Mouse (Mus musculus) intestine, postnatal 0 days (tissue): ENCODE measurements around the gene Bbox1. TPM values are rescaled to one million over a fixed set of nuclear protein-coding genes. Genes with fewer than 3 reads are reported as not detected.

ENCODE experiments used
- ATAC-seq: fragments of 200-750 bp; cut with Nextera tagmentation; 2 replicates; pipeline ENCODE4 v1.8.0; 2017; ENCODE audit warnings: mild to moderate bottlenecking, moderate TSS enrichment, moderate library complexity
- H3K27ac ChIP-seq: fragments of 300-500 bp; sonication (generic); 2 replicates; pipeline ENCODE4 v1.5.1; 2014; ENCODE audit warnings: mild to moderate bottlenecking, low read depth, low read length, moderate library complexity
- H3K27me3 ChIP-seq: fragments of 300-500 bp; sonication (generic); replicated peaks from 2 replicates; pipeline ENCODE4 v1.6.1; 2014; ENCODE audit warnings: low read length, mixed read lengths; ENCODE audit not compliant: control insufficient read depth, insufficient read depth
- H3K36me3 ChIP-seq: fragments of 300-500 bp; sonication (generic); 2 replicates; pipeline ENCODE4 v1.6.1; 2014; ENCODE audit warnings: mild to moderate bottlenecking, moderate library complexity; ENCODE audit not compliant: control insufficient read depth, insufficient read depth
- H3K4me1 ChIP-seq: fragments of 300-500 bp; sonication (generic); replicated peaks from 2 replicates; pipeline ENCODE4 v1.6.1; 2014; ENCODE audit warnings: antibody characterized with exemption, low read length, mixed read lengths; ENCODE audit not compliant: control insufficient read depth, insufficient read depth
- H3K4me2 ChIP-seq: fragments of 300-500 bp; sonication (generic); replicated peaks from 2 replicates; pipeline ENCODE4 v1.6.1; 2014; ENCODE audit warnings: low read depth, mild to moderate bottlenecking, moderate library complexity
- H3K4me3 ChIP-seq: fragments of 300-500 bp; sonication (generic); 2 replicates; pipeline ENCODE4 v1.5.1; 2014; ENCODE audit warnings: low read depth, low read length
- H3K9ac ChIP-seq: fragments of 300-500 bp; sonication (generic); 2 replicates; pipeline ENCODE4 v1.6.1; 2014; ENCODE audit warnings: mild to moderate bottlenecking, low read depth, low read length
- H3K9me3 ChIP-seq: fragments of 300-500 bp; sonication (generic); 2 replicates; pipeline ENCODE4 v1.6.1; 2016; ENCODE audit warnings: mixed run types; ENCODE audit not compliant: control insufficient read depth
- CTCF ChIP-seq: sonication (generic); IDR thresholded peaks from 2 replicates; pipeline ENCODE4 v1.5.1; 2016; ENCODE audit warnings: low read depth, mild to moderate bottlenecking, control low read depth, antibody characterized with exemption, moderate library complexity
- WGBS: fragments of 180-500 bp; shearing (Covaris S2); extraction: QIAGEN DNeasy Blood & Tissue Kit; methylation state at CpG from one replicate; pipeline ENCODE4 v1.1.7; 2014; 5-methylcytosine and 5-hydroxymethylcytosine counted together
- polyA plus RNA-seq: library from polyadenylated mRNA; unstranded; fragments of >200 nt; fragmentation: Nextera tagmentation; extraction: Ambion mirVana; gene quantifications from 2 replicates; pipeline ENCODE4 v1.2.1, GENCODE M21; 2015

Gene Bbox1
- polyA plus RNA-seq, 1 experiment from 2014 or later, result 11.9 TPM

- Histone ChIP-seq H3K4me1 (no peaks in the 10 kb centered on the region), H3K36me3 (no peaks in the 10 kb centered on the region), H3K4me3 (no peak overlapping the region), H3K9ac (no peak overlapping the region), H3K9me3 (no peaks in the 10 kb centered on the region), H3K4me2 (no peak overlapping the region), H3K27me3 (no peaks in the 10 kb centered on the region), H3K27ac (no peak overlapping the region)
- TF ChIP-seq CTCF, result no peak
- ATAC-seq, result no peak
- 75% methylated on average over 3 of the region's 3 CpGs for WGBS
These were observed 28.4 kb downstream of the Bbox1 start for GRCm38 (mm10) chr2:110285829-110286504.

GRCm38 (mm10) chr2:110275424-110275823, 38.9 kb downstream of the Bbox1 start:
- no peak overlapping the region for H3K4me3 ChIP-seq
- 65% methylated on average over 2 of the region's 2 CpGs for WGBS
- no peaks in the 10 kb centered on the region for H3K27me3 ChIP-seq
- TF ChIP-seq CTCF, result no peak
- H3K27ac ChIP-seq, result no peak overlapping the region
- no peaks in the 10 kb centered on the region for H3K9me3 ChIP-seq
- H3K36me3 ChIP-seq, result no peaks in the 10 kb centered on the region
- no peak overlapping the region for H3K4me2 ChIP-seq
- no peaks in the 10 kb centered on the region for H3K4me1 ChIP-seq
- ATAC-seq, result no peak
- no peak overlapping the region for H3K9ac ChIP-seq

GRCm38 (mm10) chr2:110274160-110274559, 40.2 kb downstream of the Bbox1 start:
- no peaks in the 10 kb centered on the region for H3K27me3 ChIP-seq
- H3K4me3 ChIP-seq, result no peak overlapping the region
- no peaks in the 10 kb centered on the region for H3K36me3 ChIP-seq
- no peak for TF ChIP-seq CTCF
- no peaks in the 10 kb centered on the region for H3K4me1 ChIP-seq
- ATAC-seq, result no peak
- no peak overlapping the region for H3K9ac ChIP-seq
- no peaks in the 10 kb centered on the region for H3K9me3 ChIP-seq
- H3K4me2 ChIP-seq, result no peak overlapping the region
- 40% methylated on average over 2 of the region's 2 CpGs for WGBS
- no peak overlapping the region for H3K27ac ChIP-seq

DNA sequence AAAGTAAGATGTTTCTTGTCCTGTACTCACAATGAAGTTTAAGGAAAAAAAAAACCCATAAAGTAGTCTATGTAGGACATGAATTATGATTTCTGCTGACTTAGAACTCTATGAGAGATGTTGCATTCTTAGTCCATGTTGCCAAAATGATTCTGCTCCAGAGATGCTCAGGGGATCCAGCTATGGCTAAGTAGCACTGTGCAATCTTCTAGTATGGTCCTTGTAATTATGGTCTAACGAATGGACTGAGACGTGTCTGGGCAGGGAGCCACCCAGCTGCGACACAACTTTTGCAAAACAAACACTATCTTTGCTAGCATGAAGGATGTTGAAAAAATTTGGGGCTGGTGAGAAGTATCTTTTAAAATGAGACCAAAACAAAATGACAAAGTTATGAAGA, 45.1 kb downstream of the Bbox1 start:
- ATAC-seq, result no peak
- no peaks in the 10 kb centered on the region for H3K9me3 ChIP-seq
- H3K27me3 ChIP-seq, result no peaks in the 10 kb centered on the region
- H3K36me3 ChIP-seq, result no peaks in the 10 kb centered on the region
- 65% methylated on average over 3 of the region's 3 CpGs for WGBS
- TF ChIP-seq CTCF, result no peak
- H3K4me2 ChIP-seq, result no peak overlapping the region
- no peak overlapping the region for H3K4me3 ChIP-seq
- no peak overlapping the region for H3K9ac ChIP-seq
- no peaks in the 10 kb centered on the region for H3K4me1 ChIP-seq
- H3K27ac ChIP-seq, result no peak overlapping the region

DNA sequence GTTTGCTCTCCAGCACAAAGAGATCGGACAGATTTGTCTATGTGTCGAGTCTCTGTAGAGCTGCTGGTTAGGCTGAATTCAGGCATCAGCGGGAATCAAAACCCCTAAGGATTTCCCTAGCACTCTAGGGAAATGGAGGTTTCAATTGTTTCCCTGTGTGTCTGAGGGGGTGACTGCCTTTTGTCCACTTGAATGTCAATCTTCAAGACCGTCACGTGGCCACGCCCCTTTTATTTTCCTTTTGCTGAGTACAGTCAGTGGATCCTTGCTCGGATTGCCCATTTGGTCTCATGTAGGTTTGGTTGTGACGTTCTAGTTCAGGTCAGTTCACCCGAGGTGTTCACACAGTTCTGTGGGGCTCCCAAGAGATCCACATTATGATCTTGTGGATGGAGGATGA, 82.1 kb downstream of the Bbox1 start:
- Histone ChIP-seq H3K27ac (no peak overlapping the region), H3K9ac (no peak overlapping the region), H3K36me3 (no peaks in the 10 kb centered on the region), H3K4me2 (no peak overlapping the region), H3K4me1 (no peaks in the 10 kb centered on the region), H3K9me3 (no peaks in the 10 kb centered on the region), H3K27me3 (no peaks in the 10 kb centered on the region), H3K4me3 (no peak overlapping the region)
- TF ChIP-seq CTCF, result no peak
- 84% methylated on average over 9 of the region's 9 CpGs for WGBS
- ATAC-seq, result no peak

DNA sequence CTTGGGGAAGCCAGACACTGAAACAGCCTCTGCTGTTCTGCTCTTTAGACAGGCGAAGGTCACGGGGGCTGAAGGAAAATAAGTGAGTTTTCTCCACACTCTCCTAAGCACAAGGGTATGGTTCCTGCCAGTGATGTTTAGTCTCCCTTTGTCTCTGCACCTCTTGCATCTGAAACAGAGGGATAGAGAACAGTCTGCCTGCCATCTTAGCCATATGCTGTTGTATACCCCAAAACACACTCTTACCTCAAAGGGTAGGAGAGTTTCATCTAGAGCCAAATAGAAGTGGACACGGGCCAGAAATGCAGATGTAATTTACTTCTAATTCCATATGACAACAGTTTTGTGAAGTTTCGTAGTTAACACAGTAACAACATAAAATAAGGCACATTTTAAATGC, 83.6 kb downstream of the Bbox1 start:
- Histone ChIP-seq H3K4me1 (no peaks in the 10 kb centered on the region), H3K36me3 (no peaks in the 10 kb centered on the region), H3K27ac (no peak overlapping the region), H3K4me2 (no peak overlapping the region), H3K9ac (no peak overlapping the region), H3K4me3 (no peak overlapping the region), H3K9me3 (no peaks in the 10 kb centered on the region), H3K27me3 (no peaks in the 10 kb centered on the region)
- ATAC-seq, result no peak
- no peak for TF ChIP-seq CTCF
- WGBS, result 87% methylated on average over 4 of the region's 4 CpGs
